Mouse (Mus musculus): ENCODE results near the gene Gpr155. TPM values are rescaled to one million over a fixed set of nuclear protein-coding genes. Genes with fewer than 3 reads are reported as not detected.

Gpr155 gene
- polyA plus RNA-seq, 1 experiment = 9.9 TPM

DNA sequence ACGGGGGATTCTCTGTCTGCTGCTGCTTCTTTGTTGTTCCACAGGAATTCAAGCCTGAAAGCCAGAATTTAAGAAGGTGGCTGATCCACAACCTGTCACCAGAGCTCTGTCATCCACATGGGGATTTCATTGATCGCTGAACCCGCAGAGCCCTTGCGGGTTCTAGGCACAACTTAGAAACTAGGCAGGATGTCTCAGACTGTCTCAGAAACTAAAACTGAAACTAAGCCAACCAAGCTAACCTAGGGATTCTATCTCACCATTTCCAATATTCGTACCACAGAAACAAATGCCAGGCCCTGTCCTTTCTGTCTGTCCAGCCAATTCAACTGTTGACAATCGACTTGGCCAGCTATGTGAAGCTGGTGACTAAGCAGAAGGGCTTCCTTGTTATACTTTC, 38.2 kb downstream of the Gpr155 start:
- no peak for TF ChIP-seq POLR2A (IDR thresholded peaks at IDR 0.05; ENCODE audit: low read depth, low read length)
- no peak for TF ChIP-seq CTCF (IDR thresholded peaks at IDR 0.05; ENCODE audit: extremely low read depth, insufficient read length, insufficient replicate concordance, low read depth, low read length)
- Histone ChIP-seq H3K4me1 (ENCODE audit: control insufficient read depth, insufficient read depth, insufficient read length, low read length) (no peaks in the 10 kb centered on the region), H3K4me3 (ENCODE audit: low read depth, low read length) (no peak overlapping the region), H3K36me3 (ENCODE audit: control insufficient read depth, insufficient read depth, low read length) (peaks cover 10% of the 10 kb centered on the region), H3K27me3 (ENCODE audit: control insufficient read depth, insufficient read depth, low read length) (no peaks in the 10 kb centered on the region), H3K27ac (ENCODE audit: insufficient read depth, low read depth, low read length) (no peak overlapping the region)
- 90% methylated on average over 6 of the region's 6 CpGs for WGBS

DNA sequence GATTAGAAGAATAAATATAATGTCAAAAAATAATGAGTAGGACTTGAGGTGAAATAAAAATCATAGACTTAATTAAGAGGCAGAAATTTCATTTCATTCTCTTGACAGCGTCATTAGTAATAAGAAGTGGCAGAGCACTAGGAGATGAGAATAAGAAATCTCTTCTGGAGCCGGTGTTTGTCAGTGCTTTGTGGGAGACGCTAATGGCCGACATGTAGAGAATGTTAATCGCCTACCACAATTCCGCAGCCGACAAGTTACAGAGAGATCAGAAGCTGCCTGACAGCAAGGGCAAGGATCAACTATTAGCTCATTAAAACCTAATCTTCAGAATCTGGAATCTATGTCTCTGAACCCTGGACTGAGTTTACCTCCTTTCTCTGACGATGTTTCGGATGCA, 38.6 kb downstream of the Gpr155 start:
- 87% methylated on average over 9 of the region's 9 CpGs for WGBS
- Histone ChIP-seq H3K27ac (ENCODE audit: insufficient read depth, low read depth, low read length) (no peak overlapping the region), H3K4me1 (ENCODE audit: control insufficient read depth, insufficient read depth, insufficient read length, low read length) (no peaks in the 10 kb centered on the region), H3K4me3 (ENCODE audit: low read depth, low read length) (no peak overlapping the region), H3K27me3 (ENCODE audit: control insufficient read depth, insufficient read depth, low read length) (no peaks in the 10 kb centered on the region), H3K36me3 (ENCODE audit: control insufficient read depth, insufficient read depth, low read length) (peaks cover 10% of the 10 kb centered on the region)
- TF ChIP-seq POLR2A (IDR thresholded peaks at IDR 0.05; ENCODE audit: low read depth, low read length) (no peak), CTCF (IDR thresholded peaks at IDR 0.05; ENCODE audit: extremely low read depth, insufficient read length, insufficient replicate concordance, low read depth, low read length) (no peak)

DNA sequence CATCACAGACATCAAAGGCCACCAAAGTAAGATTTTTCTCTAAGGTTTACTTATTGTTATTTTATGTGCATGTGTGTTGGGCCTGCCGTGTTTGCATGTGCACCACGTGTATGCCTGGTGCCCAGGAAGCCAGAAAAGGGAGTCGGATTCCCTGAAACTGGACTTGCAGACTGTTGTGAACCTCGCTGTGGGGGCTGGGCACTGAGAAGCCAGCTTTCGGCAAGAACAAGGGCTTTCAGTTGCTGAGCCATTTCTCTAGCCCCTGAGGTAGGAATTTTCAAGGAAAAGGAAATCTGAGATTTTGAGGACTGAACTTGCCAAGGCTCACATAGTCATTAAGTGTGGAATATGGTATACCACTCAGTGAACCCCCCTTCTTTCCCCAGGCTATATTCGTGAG, 39.2 kb downstream of the Gpr155 start:
- H3K36me3 ChIP-seq (ENCODE audit: control insufficient read depth, insufficient read depth, low read length) = peaks cover 10% of the 10 kb centered on the region

DNA sequence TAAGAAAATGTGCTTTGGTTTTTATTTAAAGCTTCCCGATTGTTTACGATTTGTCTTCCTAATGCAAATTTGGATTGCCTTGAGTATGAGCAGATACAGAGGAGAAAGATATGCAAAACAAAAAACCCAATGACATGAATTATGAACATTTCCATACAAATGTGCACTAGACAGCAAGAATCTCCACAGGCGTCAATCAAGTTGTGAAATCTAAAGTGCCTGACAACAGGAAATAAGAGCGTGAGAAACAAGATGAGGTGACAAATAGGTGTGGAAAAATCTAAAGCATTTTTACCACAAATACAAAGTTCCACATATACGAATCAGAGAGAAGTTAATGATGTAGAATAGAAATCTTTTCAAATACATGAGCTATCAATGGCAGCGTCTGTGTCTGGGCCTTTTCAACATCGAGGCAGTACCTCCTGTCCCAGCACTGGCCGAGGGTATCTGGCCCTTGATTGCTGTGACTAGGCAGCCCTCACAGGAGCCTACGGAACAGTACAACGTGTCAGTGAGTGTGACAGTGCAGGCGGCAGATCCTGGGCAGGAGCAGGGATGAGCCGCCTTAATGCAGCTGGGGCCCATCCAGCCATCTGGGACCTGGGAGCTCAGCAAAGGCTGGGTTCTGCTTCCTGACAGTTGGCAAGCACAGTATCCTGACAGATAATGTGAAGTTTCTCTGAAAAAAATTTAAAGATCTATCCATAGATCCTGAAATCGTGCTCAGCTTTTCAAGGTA, 39.9 kb downstream of the Gpr155 start:
- no peak for TF ChIP-seq CTCF (IDR thresholded peaks at IDR 0.05; ENCODE audit: extremely low read depth, insufficient read length, insufficient replicate concordance, low read depth, low read length)
- Histone ChIP-seq H3K27ac (ENCODE audit: insufficient read depth, low read depth, low read length) (no peak overlapping the region), H3K4me1 (ENCODE audit: control insufficient read depth, insufficient read depth, insufficient read length, low read length) (no peaks in the 10 kb centered on the region), H3K4me3 (ENCODE audit: low read depth, low read length) (no peak overlapping the region), H3K36me3 (ENCODE audit: control insufficient read depth, insufficient read depth, low read length) (peaks cover 9% of the 10 kb centered on the region), H3K27me3 (ENCODE audit: control insufficient read depth, insufficient read depth, low read length) (no peaks in the 10 kb centered on the region)
- 84% methylated on average over 13 of the region's 13 CpGs for WGBS

More for the DNA sequence above, 39.2 kb downstream of the Gpr155 start:
- 84% methylated on average over 6 of the region's 6 CpGs for WGBS
- Histone ChIP-seq H3K4me3 (ENCODE audit: low read depth, low read length) (no peak overlapping the region), H3K27me3 (ENCODE audit: control insufficient read depth, insufficient read depth, low read length) (no peaks in the 10 kb centered on the region), H3K27ac (ENCODE audit: insufficient read depth, low read depth, low read length) (no peak overlapping the region), H3K4me1 (ENCODE audit: control insufficient read depth, insufficient read depth, insufficient read length, low read length) (no peaks in the 10 kb centered on the region)
- TF ChIP-seq POLR2A (IDR thresholded peaks at IDR 0.05; ENCODE audit: low read depth, low read length) = no peak
- TF ChIP-seq CTCF (IDR thresholded peaks at IDR 0.05; ENCODE audit: extremely low read depth, insufficient read length, insufficient replicate concordance, low read depth, low read length) = no peak

DNA sequence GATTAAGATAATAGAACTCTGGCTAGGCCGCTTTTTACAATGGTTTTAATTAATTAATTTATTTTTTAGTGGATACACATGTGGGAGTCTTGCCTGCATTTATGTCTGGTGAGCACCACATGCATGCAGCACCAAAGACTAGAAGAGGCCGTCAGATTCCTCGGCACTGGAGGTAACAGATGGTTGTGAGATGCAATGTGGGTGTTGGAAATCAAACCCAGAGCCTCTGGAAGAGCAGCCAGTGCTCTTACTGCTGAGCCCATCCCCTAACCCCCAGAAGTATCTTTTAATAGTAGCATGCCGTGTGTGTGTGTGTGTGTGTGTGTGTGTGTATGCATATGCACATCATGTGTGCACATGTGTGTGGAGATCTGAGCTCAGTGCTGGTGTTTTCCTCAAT, 41.2 kb downstream of the Gpr155 start:
- no peak overlapping the region for H3K4me3 ChIP-seq (ENCODE audit: low read depth, low read length)
- H3K4me1 ChIP-seq (ENCODE audit: control insufficient read depth, insufficient read depth, insufficient read length, low read length) = no peaks in the 10 kb centered on the region
- H3K36me3 ChIP-seq (ENCODE audit: control insufficient read depth, insufficient read depth, low read length) = peaks cover 9% of the 10 kb centered on the region
- whole genome bisulfite sequencing = 96% methylated on average over 4 of the region's 4 CpGs
- no peak overlapping the region for H3K27ac ChIP-seq (ENCODE audit: insufficient read depth, low read depth, low read length)
- no peak for TF ChIP-seq CTCF (IDR thresholded peaks at IDR 0.05; ENCODE audit: extremely low read depth, insufficient read length, insufficient replicate concordance, low read depth, low read length)
- TF ChIP-seq POLR2A (IDR thresholded peaks at IDR 0.05; ENCODE audit: low read depth, low read length) = no peak
- H3K27me3 ChIP-seq (ENCODE audit: control insufficient read depth, insufficient read depth, low read length) = no peaks in the 10 kb centered on the region

DNA sequence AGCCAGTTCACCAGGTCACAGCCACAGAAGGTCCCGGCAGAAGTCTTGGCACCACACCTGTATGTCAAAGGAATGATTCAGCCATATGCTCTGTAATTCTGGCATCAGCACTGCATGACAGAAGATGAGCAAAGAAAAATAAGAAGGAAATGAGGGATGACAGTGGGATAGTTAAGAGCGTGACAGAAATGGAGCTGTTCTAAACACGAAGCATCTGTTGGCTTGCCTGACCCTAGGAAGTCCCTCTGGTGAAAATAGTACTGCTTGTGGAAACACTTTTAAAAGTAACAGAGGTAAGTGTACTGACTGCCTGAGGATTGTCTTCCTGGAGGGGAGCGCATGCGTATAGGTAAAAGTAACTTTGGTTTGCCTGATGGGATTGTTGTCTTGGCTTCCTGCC, 42.7 kb downstream of the Gpr155 start:
- Histone ChIP-seq H3K4me3 (ENCODE audit: low read depth, low read length) (no peak overlapping the region), H3K4me1 (ENCODE audit: control insufficient read depth, insufficient read depth, insufficient read length, low read length) (no peaks in the 10 kb centered on the region), H3K36me3 (ENCODE audit: control insufficient read depth, insufficient read depth, low read length) (peaks cover 9% of the 10 kb centered on the region), H3K27ac (ENCODE audit: insufficient read depth, low read depth, low read length) (no peak overlapping the region), H3K27me3 (ENCODE audit: control insufficient read depth, insufficient read depth, low read length) (no peaks in the 10 kb centered on the region)
- TF ChIP-seq POLR2A (IDR thresholded peaks at IDR 0.05; ENCODE audit: low read depth, low read length) (no peak), CTCF (IDR thresholded peaks at IDR 0.05; ENCODE audit: extremely low read depth, insufficient read length, insufficient replicate concordance, low read depth, low read length) (no peak)
- 90% methylated on average over 5 of the region's 5 CpGs for WGBS

DNA sequence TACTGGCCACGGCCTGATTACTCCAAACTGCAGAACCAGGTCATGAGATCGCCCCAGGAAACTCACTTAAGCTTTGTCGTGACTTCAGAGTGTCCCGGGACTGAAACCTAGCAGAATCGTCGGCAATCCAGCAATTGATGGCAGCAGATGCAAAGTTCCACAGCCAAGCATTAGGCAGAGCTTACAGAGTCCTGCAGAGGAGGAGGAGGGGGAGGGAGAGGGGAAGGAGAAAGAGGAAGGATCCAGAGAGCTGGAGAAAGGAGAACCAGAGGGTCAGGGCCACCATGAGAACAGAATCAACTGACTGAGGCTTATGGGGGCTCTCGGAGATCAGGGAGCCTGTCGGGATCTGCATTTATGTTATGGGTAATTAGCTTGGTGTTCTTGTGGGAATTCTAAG, 48.0 kb downstream of the Gpr155 start:
- Histone ChIP-seq H3K27me3 (ENCODE audit: control insufficient read depth, insufficient read depth, low read length) (no peaks in the 10 kb centered on the region), H3K36me3 (ENCODE audit: control insufficient read depth, insufficient read depth, low read length) (no peaks in the 10 kb centered on the region), H3K4me3 (ENCODE audit: low read depth, low read length) (no peak overlapping the region), H3K27ac (ENCODE audit: insufficient read depth, low read depth, low read length) (no peak overlapping the region), H3K4me1 (ENCODE audit: control insufficient read depth, insufficient read depth, insufficient read length, low read length) (no peaks in the 10 kb centered on the region)
- WGBS = 80% methylated on average over 8 of the region's 8 CpGs
- no peak for TF ChIP-seq POLR2A (IDR thresholded peaks at IDR 0.05; ENCODE audit: low read depth, low read length)
- no peak for TF ChIP-seq CTCF (IDR thresholded peaks at IDR 0.05; ENCODE audit: extremely low read depth, insufficient read length, insufficient replicate concordance, low read depth, low read length)

Measured in small intestine, adult 2 months (tissue).